8 mouse cellular contexts compared by ENCODE assay signal in genomic region chr10:117663865-117664200, GRCm38 (mm10). TPM values are rescaled to one million over a fixed set of nuclear protein-coding genes. Genes with fewer than 3 reads are reported as not detected.
A peak's percentile ranks its signal among the peaks of the same experiment; 100 is the strongest.
DNase-seq lines count a peak whose midpoint lies in the region; ATAC-seq lines count a peak whose summit lies in the region.

No protein-coding gene starts in this region.

- no peaks in the 10 kb centered on the region for H3K9me3 ChIP-seq in heart, embryonic 15.5 days (replicated peaks)
- no peaks in the 10 kb centered on the region for H3K9me3 ChIP-seq in hindbrain, embryonic 11.5 days (ENCODE audit: control insufficient read depth, low read length)
- H3K9me3 ChIP-seq in limb, embryonic 12.5 days, result no peaks in the 10 kb centered on the region
- no peaks in the 10 kb centered on the region for H3K9me3 ChIP-seq in midbrain, embryonic 16.5 days (replicated peaks; ENCODE audit: control insufficient read depth, low read length, poor library complexity, severe bottlenecking)

- peak overlapping the region; percentile 26 for H3K4me3 ChIP-seq in heart, embryonic 15.5 days
- no peak overlapping the region for H3K4me3 ChIP-seq in hindbrain, embryonic 11.5 days (ENCODE audit: low read depth, low read length)
- H3K4me3 ChIP-seq in limb, embryonic 12.5 days (replicated peaks), result no peak overlapping the region
- no peak overlapping the region for H3K4me3 ChIP-seq in midbrain, embryonic 16.5 days (ENCODE audit: low read depth, low read length)

- H3K36me3 ChIP-seq in heart, embryonic 15.5 days, result no peaks in the 10 kb centered on the region
- H3K36me3 ChIP-seq in hindbrain, embryonic 11.5 days (ENCODE audit: control insufficient read depth, insufficient read depth, low read length), result no peaks in the 10 kb centered on the region
- H3K36me3 ChIP-seq in limb, embryonic 12.5 days, result no peaks in the 10 kb centered on the region
- no peaks in the 10 kb centered on the region for H3K36me3 ChIP-seq in midbrain, embryonic 16.5 days (ENCODE audit: control insufficient read depth, insufficient read depth, low read length)

- H3K9ac ChIP-seq in heart, embryonic 15.5 days, result no peak overlapping the region
- no peak overlapping the region for H3K9ac ChIP-seq in hindbrain, embryonic 11.5 days (ENCODE audit: low read depth, low read length)
- H3K9ac ChIP-seq in limb, embryonic 12.5 days (replicated peaks), result no peak overlapping the region
- H3K9ac ChIP-seq in midbrain, embryonic 16.5 days (ENCODE audit: low read depth, low read length), result no peak overlapping the region

- H3K4me2 ChIP-seq in heart, embryonic 15.5 days, result peak overlapping the region; percentile 54
- no peak overlapping the region; the same call in 1 of the 2 replicates for H3K4me2 ChIP-seq in hindbrain, embryonic 11.5 days (replicated peaks; ENCODE audit: low read depth, low read length)
- H3K4me2 ChIP-seq in limb, embryonic 12.5 days, result peak overlapping the region; percentile 40
- H3K4me2 ChIP-seq in midbrain, embryonic 16.5 days (ENCODE audit: low read length), result peak overlapping the region; percentile 8; the same call in 1 of the 2 replicates

- intact Hi-C loops in heart, postnatal 10 days (cut with DNase I), result no loop called here

- no peak for ATAC-seq in heart, embryonic 15.5 days (replicated peaks; ENCODE audit: insufficient number of reproducible peaks, insufficient read depth, low FRiP score, low read depth)
- ATAC-seq in hindbrain, embryonic 11.5 days (ENCODE audit: low FRiP score), result no peak
- ATAC-seq in limb, embryonic 12.5 days (ENCODE audit: insufficient number of reproducible peaks, insufficient read depth, low FRiP score, low TSS enrichment, low read depth), result no peak
- ATAC-seq in midbrain, embryonic 16.5 days, result 0 out of 2 replicates have a peak, but pooled peaks have one; percentile 28
- ATAC-seq in erythroblast, adult 5-6 weeks (replicated peaks; ENCODE audit: low FRiP score, poor library complexity, severe bottlenecking), result no peak

- H3K27ac ChIP-seq in heart, embryonic 15.5 days, result no peak overlapping the region
- no peak overlapping the region for H3K27ac ChIP-seq in hindbrain, embryonic 11.5 days (ENCODE audit: low read depth, low read length)
- H3K27ac ChIP-seq in limb, embryonic 12.5 days, result no peak overlapping the region; the same call in 1 of the 2 replicates
- no peak overlapping the region for H3K27ac ChIP-seq in midbrain, embryonic 16.5 days (ENCODE audit: low read length)

- peaks cover 5% of the 10 kb centered on the region for H3K4me1 ChIP-seq in heart, embryonic 15.5 days (replicated peaks)
- H3K4me1 ChIP-seq in hindbrain, embryonic 11.5 days (replicated peaks; ENCODE audit: control insufficient read depth, insufficient read depth, low read length), result no peaks in the 10 kb centered on the region
- peaks cover 37% of the 10 kb centered on the region for H3K4me1 ChIP-seq in limb, embryonic 12.5 days (replicated peaks)
- no peaks in the 10 kb centered on the region for H3K4me1 ChIP-seq in midbrain, embryonic 16.5 days (ENCODE audit: control insufficient read depth, insufficient read depth, low read length)

- WGBS in heart, embryonic 15.5 days, result 19% methylated on average over 8 of the region's 9 CpGs
- 16% methylated on average over 9 of the region's 9 CpGs for WGBS in hindbrain, embryonic 11.5 days
- 23% methylated on average over 9 of the region's 9 CpGs for WGBS in limb, embryonic 12.5 days
- 22% methylated on average over 9 of the region's 9 CpGs for WGBS in midbrain, embryonic 16.5 days

- no peak for DNase-seq in heart, postnatal 10 days
- peak; percentile 38 for DNase-seq in hindbrain, embryonic 11.5 days (ENCODE audit: low spot score)
- no peak for DNase-seq in spleen, adult 18-20 months
- no peak for DNase-seq in gastrocnemius, postnatal 25 days

- H3K27me3 ChIP-seq in heart, embryonic 15.5 days, result no peaks in the 10 kb centered on the region
- no peaks in the 10 kb centered on the region for H3K27me3 ChIP-seq in hindbrain, embryonic 11.5 days (ENCODE audit: control insufficient read depth, insufficient read depth, low read length)
- H3K27me3 ChIP-seq in limb, embryonic 12.5 days, result no peaks in the 10 kb centered on the region
- no peaks in the 10 kb centered on the region for H3K27me3 ChIP-seq in midbrain, embryonic 16.5 days (ENCODE audit: control insufficient read depth, insufficient read depth, low read depth, low read length)

RNA-seq across cellular contexts. Expression of gene Cpm, which starts 34.5 kb away (rescaled TPM):
- polyA plus RNA-seq in heart, embryonic 15.5 days (2015; fragmentation: Nextera tagmentation; extraction: Ambion mirVana), result 2.4 and 6.6 TPM in 2 replicates
- 1 to 10 TPM; 5.7 to 5.9 TPM for total RNA-seq in heart, postnatal 10 days (2021)
- 6.0 and 6.3 TPM in 2 replicates for polyA plus RNA-seq in hindbrain, embryonic 11.5 days (2014; fragmentation: Nextera tagmentation; extraction: Ambion mirVana)
- polyA plus RNA-seq in limb, embryonic 12.5 days (2016; fragmentation: Nextera tagmentation; extraction: Ambion mirVana), result 30.0 and 35.3 TPM in 2 replicates
- polyA plus RNA-seq in midbrain, embryonic 16.5 days (2015; fragmentation: Nextera tagmentation; extraction: Ambion mirVana), result 13.5 and 14.3 TPM in 2 replicates
- 0.63 TPM in 1 of 2 replicates, not detected in the other for total RNA-seq in erythroblast, adult 5-6 weeks (2015; ENCODE audit: low replicate concordance)
- 0.60 TPM in 1 of 2 replicates, not detected in the other for total RNA-seq in erythroblast, adult 5-6 weeks (2017; ENCODE audit: low replicate concordance)
- 1 to 10 TPM; 2.3 to 2.4 TPM for total RNA-seq in gastrocnemius, postnatal 25 days (2021)

RNA-seq across cellular contexts. Expression of gene Mdm2, which starts 46.7 kb away (rescaled TPM):
- polyA plus RNA-seq in heart, embryonic 15.5 days (2015; fragmentation: Nextera tagmentation; extraction: Ambion mirVana), result 39.0 and 46.7 TPM in 2 replicates
- 10 to 100 TPM; 48.4 to 51.8 TPM for total RNA-seq in heart, postnatal 10 days (2021)
- polyA plus RNA-seq in hindbrain, embryonic 11.5 days (2014; fragmentation: Nextera tagmentation; extraction: Ambion mirVana), result 76.6 and 87.8 TPM in 2 replicates
- polyA plus RNA-seq in limb, embryonic 12.5 days (2016; fragmentation: Nextera tagmentation; extraction: Ambion mirVana), result 57.9 and 59.7 TPM in 2 replicates
- 53.1 and 55.7 TPM in 2 replicates for polyA plus RNA-seq in midbrain, embryonic 16.5 days (2015; fragmentation: Nextera tagmentation; extraction: Ambion mirVana)
- total RNA-seq in erythroblast, adult 5-6 weeks (2015; ENCODE audit: low replicate concordance), result 29.8 and 38.7 TPM in 2 replicates
- total RNA-seq in erythroblast, adult 5-6 weeks (2017; ENCODE audit: low replicate concordance), result 28.7 and 41.1 TPM in 2 replicates
- total RNA-seq in gastrocnemius, postnatal 25 days (2021), result 10 to 100 TPM; 38.5 to 43.8 TPM
